Mouse (Mus musculus): Measurements from ENCODE around the gene Olfr1333. TPM values are rescaled to one million over a fixed set of nuclear protein-coding genes. Genes with fewer than 3 reads are reported as not detected.
"Not testable (repeated sequence)": the region's sequence is repeated elsewhere in the genome, so short reads cannot be mapped to it uniquely, and the experiment has no call there.

Olfr1333 gene
- total RNA-seq (2021): not detected
- long read RNA-seq, experiment 1: 0 reads
- long read RNA-seq, experiment 2: 0 reads

GRCm38 (mm10) chr4:118836179-118836578 is at the start of gene Olfr1333:
Gene Olfr1333 (minus strand): TSS chr4:118836279.
- DNase-seq (ENCODE audit: low spot score in 2 of 2): no peak

- no peak for DNase-seq (ENCODE audit: low spot score in 2 of 2)
Measured at GRCm38 (mm10) chr4:118867566-118867965, 31.5 kb upstream of the Olfr1333 start.

GRCm38 (mm10) chr4:118864349-118864748 is 28.3 kb upstream of the Olfr1333 start, which contains the start of gene Olfr1331:
Gene Olfr1331 (plus strand): TSS chr4:118864649.
- no peak for DNase-seq (ENCODE audit: low spot score in 2 of 2)

- DNase-seq (ENCODE audit: low spot score in 2 of 2): peak in 1 of 2 experiments; percentile 2
Measured at GRCm38 (mm10) chr4:118862704-118863103, 26.6 kb upstream of the Olfr1333 start.

- no peak for DNase-seq (ENCODE audit: low spot score in 2 of 2)
Measured at GRCm38 (mm10) chr4:118861791-118862190, 25.7 kb upstream of the Olfr1333 start.

GRCm38 (mm10) chr4:118818921-118819320 is 17.2 kb downstream of the Olfr1333 start:
- DNase-seq (ENCODE audit: low spot score in 2 of 2): peak; percentile 5 to 67

GRCm38 (mm10) chr4:118809844-118810243 is 26.2 kb downstream of the Olfr1333 start, which contains the start of gene Olfr1335:
Gene Olfr1335 (minus strand): TSS chr4:118809944.
- no peak for DNase-seq (ENCODE audit: low spot score in 2 of 2)

GRCm38 (mm10) chr4:118792796-118793195 is 43.3 kb downstream of the Olfr1333 start:
- not testable (repeated sequence) for DNase-seq (ENCODE audit: low spot score in 2 of 2)

GRCm38 (mm10) chr4:118782486-118782885 is 53.6 kb downstream of the Olfr1333 start, which contains the start of gene Olfr1337:
Gene Olfr1337 (minus strand): TSS chr4:118782586.
- DNase-seq (ENCODE audit: low spot score in 2 of 2): no peak

Other genes with a start within 250 kb of the Olfr1333 start
- under 1 TPM; 0.76 to 0.99 TPM for gene Cfap57, start 215.5 kb downstream of the Olfr1333 start, total RNA-seq (2021)
- gene Ebna1bp2, start 215.5 kb downstream of the Olfr1333 start, total RNA-seq (2021): 10 to 100 TPM; 49.2 to 55.5 TPM
- gene Olfr62, start 177.3 kb downstream of the Olfr1333 start, total RNA-seq (2021): not detected
- gene Olfr1342, start 143.5 kb downstream of the Olfr1333 start, total RNA-seq (2021): not detected
- not detected for gene Olfr1341, start 132.8 kb downstream of the Olfr1333 start, total RNA-seq (2021)
- not detected for gene Olfr1340, start 116.1 kb downstream of the Olfr1333 start, total RNA-seq (2021)
- not detected for gene Olfr1339, start 104.1 kb downstream of the Olfr1333 start, total RNA-seq (2021)
- not detected for gene Olfr1338, start 77.5 kb downstream of the Olfr1333 start, total RNA-seq (2021)
- not detected for gene Olfr1337, start 53.7 kb downstream of the Olfr1333 start, total RNA-seq (2021)
- not detected for gene Olfr1335, start 26.3 kb downstream of the Olfr1333 start, total RNA-seq (2021)
- gene Olfr1331, start 28.4 kb upstream of the Olfr1333 start, total RNA-seq (2021): not detected
- gene Olfr1330, start 52.3 kb upstream of the Olfr1333 start, total RNA-seq (2021): not detected
- gene Olfr1329, start 81.2 kb upstream of the Olfr1333 start, total RNA-seq (2021): not detected
- gene Olfr1328, start 102.3 kb upstream of the Olfr1333 start, total RNA-seq (2021): not detected
- gene Lao1, start 125.3 kb upstream of the Olfr1333 start, total RNA-seq (2021): 1 to 10 TPM in 1 of 2 experiments, under 1 TPM in 1; 0.95 to 1.2 TPM